Mouse (Mus musculus): ENCODE data around the gene Clhc1.
A peak's percentile ranks its signal among the peaks of the same experiment; 100 is the strongest.
"Not testable (repeated sequence)": the region's sequence is repeated elsewhere in the genome, so short reads cannot be mapped to it uniquely, and the experiment has no call there.

The Clhc1 gene

DNA sequence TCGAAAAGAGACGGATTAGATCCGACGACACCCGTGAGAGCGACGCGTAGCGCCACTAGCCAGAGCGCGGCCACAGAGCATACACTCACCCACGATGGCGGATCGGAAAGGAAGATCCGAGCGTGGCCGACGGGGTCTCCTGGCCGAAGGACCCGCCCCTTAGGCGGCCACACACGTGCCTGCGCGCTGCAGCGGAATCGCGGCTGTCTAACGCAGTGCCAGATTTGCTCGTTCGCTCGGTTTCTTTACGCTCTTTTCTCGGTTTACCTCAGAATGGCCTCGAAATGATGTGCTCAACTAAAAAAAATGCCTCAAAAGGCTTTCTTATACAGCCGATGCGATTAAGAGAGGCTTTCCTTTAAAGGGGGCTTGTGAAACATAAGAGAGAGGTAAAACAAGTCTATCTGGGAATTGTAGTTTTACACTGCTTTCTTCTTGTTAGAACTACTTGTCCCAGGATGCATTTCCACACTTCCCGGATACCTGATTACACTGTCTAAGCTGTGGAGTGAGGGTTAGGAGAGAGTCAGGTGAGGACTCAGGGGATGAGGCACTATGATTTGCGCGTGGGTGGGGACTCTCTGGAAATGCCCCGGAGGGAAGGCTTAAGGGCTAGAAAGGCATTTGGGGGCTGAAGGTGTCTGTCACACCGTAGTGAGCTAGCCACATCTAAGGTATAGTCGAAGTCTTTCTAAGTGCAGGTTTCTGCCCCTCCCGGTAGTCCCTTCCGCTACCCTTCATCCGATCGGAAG lies at the start of gene Clhc1, which contains the start of gene Rps27a:
Gene Clhc1 (plus strand): TSS at position 199 of the 752 bp plus-strand sequence.
Gene Rps27a (minus strand): TSS at position 358 of the 752 bp plus-strand sequence.
- DNase-seq, result peak; percentile 92

DNA sequence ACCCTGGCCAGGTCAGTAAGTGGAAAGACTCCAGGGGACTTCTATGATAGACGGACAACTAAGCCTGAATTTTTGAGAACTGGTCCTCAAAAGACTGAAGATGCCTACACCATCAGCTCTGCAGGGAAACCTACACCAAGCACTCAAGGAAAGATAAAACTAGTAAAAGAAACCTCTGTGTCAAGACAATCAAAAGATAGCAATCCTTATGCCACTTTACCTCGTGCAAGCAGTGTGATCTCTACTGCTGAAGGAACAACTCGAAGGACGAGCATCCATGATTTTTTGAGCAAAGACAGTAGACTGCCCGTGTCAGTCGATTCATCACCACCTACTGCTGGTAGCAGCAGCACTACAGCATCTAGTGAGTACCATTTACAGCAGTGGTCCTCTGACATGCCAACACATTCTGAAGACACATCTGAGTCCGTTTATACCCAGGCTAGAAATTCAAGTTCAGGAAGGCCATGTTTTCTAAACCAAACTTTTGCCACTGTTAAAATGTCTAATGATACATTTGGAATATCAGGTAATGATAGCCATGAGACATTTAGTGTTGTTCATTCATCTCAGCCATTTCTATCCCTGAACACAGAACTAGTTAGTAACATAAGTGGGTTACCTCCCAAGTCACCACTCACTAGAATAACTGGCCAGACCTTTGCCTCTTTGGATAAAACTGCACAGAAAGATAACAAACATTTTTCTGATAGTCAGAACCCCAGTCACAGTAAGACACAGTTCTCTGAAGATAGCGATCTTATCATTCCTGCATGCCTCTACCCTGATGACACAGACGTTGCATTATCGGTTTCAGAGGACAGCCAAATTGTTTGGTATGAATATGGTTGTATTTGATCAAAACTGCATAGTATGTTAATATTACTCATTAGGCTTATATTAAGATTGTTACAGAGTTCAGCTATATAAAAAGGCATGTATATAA lies 43.5 kb upstream of the Clhc1 start:
- DNase-seq, result no peak

DNA sequence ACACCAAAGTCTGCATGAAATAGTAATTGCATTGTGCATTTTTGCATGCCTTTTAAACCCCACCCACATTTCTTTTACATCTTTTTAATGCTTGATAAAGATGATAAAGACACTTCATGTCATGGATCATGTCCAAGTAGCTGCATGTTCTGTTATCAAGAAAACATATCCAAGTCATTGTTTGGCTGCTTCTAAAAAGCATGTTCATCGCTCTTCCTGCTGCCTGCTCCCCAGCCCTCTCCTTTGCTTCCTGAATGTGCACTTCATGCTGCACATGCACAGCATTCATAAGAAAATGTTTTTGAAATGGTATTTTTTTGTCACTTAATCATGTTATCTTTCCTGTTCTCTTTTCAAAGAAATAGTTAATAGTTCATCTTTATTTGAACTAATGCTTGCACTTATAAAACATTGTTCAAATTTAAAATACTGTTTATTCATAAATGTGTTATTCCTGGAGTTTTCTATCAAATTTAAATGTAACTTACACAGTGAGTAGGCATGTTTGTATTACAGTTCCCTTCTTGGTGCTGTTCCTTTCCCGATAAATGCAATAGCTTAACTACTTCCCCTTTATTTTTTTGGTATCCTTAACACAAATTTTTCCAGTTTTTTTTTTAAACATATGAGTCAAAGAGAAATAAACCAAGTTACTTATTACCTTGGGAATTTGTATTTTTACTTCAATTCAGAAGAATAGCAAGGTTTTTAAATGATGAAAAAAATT lies 42.7 kb upstream of the Clhc1 start:
- DNase-seq, result no peak

DNA sequence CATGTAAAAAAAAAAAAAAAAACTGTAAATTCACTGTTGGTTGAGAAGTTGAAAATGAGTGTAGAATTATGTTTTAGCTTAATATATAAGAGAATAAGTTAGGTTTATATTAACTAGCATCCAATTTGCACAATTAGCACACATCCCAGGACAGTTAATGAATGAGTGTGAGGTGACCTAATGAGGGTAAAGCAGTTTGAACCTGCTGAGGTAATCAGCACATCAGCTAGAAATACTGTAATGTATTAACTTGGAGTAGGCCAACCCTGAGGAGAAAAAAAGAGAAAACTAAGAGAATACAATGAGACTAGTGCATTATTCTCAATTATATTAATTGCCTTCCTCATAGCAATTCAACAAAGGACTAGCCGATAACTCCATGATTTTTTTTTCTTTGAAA lies 38.3 kb upstream of the Clhc1 start:
- no peak for DNase-seq

DNA sequence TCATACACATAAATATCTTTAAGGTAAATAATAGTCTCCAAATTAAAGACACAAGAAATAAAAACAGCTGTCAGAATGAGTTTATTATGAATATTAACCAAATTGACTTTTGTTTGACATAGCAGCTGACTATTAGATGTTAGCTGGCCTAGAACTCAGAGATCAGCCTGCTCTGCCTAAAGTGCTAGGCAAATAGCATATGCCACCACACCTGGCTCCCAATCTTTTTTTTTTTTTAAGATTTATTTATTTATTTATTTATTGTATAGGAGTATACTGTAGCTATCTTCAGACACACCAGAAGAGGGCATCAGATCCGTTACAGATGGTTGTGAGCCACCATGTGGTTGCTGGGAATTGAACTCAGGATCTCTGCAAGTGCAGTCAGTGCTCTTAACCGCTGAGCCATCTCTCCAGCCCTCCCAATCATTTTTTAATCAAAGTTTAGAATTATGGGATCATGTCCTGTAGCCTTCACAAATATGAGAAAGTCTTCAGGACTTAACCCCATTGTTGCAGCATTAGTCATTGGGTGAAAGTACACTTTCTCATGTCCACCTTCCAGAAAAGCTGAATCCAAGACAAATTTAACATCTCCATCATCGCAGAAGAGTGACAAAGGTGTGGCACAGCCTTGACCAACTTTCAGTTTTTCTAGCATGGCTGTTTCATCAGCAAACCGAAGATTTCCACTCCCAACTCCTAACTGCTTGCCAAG lies 34.8 kb upstream of the Clhc1 start:
- no peak for DNase-seq

DNA sequence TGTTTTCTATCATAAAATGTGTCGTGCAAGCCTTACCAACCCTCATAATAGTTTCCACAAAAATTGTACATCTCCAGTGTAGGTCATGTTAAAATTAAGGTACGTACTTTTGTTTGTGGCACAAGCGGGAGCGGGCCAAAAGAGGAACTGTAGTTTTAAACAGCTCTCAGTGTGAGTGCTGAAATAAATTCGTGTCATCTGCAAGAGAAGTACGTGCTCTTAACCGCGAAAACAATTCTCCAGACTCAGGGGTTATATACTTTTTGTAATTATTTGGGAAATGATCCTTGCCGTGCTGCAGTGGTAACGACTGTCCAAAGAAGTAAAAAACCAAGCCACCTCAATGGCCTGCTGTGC lies 33.4 kb upstream of the Clhc1 start:
- DNase-seq, result no peak

DNA sequence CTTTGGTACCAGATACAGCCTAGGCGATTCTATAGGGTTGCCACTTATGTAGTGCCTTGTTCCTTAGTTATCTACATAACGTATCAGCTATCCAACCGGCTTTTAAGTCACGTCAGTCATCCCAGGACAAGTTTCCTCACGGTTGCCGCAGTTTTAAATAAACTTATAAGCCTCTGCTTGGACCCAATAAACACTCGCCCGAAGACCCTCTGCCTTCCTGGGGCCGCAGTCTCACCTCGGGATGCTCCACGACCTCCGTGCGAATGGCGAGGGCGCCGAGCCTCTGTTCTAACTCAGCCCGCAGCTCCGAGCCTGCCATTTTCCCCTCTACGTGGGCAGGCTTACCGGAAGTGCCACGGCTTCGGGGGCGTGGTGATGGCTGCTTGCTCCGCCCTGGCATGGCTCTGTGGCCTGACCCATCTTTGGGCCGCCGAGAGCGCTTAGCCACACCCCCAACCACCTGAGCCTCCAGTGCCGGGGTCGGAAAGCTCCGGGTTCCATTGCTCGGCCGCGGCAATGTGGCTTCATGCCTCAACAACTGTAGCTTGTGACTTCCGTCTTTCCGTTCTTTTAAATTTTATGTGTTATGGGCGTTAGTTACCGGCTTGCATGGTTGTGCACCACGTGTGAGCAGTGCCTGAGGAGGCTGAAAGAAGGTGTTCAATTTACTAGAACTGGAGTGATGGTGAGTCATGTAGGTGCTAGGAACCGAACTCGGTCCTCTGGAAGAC lies 32.9 kb upstream of the Clhc1 start, which contains the start of gene Prorsd1:
Gene Prorsd1 (minus strand): TSS at position 352 of the 731 bp plus-strand sequence.
- peak; percentile 75 for DNase-seq

DNA sequence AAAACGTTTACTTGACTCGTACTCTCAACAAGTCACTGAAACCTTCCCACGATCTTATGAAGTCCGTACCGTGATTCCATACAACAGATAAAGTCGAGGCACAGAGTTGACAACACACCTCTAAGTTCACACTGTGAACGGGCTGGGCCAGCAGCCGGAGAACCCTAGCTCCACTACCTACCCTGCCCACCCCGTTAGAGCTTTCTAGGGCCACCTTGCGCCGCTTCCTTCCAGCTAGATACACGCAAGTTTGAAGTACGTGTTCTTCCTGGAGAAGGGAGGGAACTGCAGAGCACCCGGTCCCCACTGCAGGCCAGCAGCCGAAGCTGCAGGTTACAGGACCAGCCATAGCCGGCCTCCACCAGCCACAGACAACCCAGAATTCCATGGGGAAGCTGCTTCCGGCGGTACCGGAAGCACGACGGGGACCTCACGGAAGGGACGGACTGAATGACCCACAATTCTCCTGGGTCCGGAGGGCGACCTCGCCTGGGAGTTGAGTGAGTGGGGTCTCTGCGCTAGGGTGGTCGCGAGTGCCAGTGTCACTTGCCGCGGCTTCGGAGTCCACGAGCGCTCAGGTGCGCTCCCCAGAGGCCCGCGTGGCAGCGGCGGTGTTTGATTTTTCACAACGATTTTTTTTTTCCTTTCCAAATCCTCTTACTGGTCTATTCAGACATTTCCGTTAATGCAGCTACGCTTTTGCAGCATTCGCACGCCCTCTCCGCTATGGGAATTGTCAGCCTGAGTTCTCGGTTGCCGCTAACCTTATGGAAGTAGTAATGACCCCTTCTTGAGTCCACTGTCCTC lies 21.6 kb upstream of the Clhc1 start, which contains the start of gene Mtif2:
Gene Mtif2 (plus strand): TSS at position 421 of the 807 bp plus-strand sequence.
- peak; percentile 81 for DNase-seq

DNA sequence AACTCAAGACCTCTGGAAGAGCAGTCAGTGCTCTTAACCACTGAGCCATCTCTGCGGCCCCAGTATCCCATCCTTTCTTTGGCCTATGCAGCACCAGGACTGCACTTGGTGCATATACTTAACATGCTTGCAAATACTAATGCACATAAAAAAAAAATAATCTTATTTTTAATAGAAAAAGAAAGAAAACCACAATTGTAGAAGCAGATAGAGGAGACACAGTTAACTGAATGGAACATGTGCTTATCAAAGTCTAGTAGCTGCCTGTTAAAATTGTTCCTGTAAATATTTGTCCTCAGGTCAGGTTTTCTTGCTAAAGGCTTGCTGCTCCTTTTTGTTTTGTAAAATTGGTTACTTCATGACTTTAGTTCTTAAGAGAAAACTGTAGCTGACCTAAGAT lies 9.5 kb upstream of the Clhc1 start:
- DNase-seq, result no peak

DNA sequence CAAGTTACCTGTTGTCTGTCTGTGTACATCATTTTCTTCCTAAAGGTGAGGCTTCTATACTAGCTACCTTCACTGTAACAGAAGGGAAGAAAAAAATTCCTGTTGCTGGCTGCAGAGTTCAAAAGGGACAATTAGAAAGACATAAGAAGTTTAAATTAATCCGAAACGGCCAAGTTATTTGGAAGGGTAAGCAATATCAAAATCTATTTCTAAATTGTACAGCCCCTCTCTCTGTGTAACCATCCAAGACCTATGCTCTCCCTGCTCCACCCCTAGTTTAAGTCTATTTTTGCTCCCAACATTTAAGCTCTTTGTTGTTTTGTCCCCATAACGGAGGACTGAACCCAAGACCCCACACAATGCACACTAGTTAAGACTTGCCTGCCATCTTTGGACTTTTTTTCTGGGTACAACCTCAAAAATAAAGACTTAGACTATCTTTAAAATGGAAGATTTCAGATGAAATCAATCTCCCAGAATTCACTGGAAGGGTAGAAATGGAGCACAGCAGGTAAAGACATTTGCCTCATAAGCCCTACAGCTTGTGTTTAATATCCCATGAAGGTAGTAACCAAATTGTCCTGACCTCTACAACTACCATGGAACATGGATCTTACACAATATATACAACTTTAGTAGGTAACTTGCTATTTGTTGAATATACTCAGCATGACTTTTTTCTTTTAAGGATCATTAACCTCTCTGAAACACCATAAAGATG lies 3.4 kb upstream of the Clhc1 start:
- no peak for DNase-seq

DNA sequence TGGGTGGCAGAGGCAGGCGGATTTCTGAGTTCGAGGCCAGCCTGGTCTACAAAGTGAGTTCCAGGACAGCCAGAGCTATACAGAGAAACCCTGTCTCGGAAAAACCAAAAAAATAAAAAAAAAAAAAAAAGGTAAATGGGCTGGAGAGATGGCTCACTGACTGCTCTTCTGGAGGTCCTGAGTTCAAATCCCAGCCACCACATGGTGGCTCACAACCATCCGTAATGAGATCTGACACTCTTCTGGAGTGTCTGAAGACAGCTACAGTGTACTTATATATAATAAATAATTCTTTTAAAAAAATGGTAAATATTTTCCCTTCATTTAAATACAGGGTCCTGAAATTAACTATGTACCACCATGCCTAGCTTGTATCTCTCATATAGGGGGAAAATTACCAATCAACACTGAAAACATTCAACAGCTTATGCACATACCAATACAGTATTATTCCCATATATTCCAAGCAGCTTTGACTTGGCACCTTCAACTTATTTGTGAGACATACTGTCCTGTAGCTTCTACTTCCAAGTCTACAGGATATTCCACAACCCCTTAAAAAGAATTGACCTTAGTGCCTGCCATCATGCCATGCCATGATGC lies 2.5 kb upstream of the Clhc1 start:
- not testable (repeated sequence) for DNase-seq

DNA sequence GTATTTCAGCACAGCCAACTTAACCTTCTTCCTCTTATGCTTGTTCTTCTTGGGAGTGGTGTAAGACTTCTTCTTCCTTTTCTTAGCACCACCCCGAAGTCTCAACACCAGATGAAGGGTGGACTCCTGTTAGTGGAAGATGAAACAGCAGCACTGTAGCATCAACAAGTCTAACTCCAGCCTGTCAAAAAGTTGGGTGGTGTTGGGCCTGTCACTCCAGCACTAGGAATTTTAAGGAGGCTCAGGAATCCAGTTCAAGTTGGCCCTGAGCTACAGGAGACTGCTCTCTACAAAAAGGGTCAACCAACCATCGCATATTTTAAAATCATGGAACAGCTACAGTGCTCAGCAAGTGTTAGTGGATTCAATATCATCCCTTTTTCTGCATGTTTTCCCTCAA lies 1.5 kb upstream of the Clhc1 start:
- DNase-seq, result not testable (repeated sequence)

DNA sequence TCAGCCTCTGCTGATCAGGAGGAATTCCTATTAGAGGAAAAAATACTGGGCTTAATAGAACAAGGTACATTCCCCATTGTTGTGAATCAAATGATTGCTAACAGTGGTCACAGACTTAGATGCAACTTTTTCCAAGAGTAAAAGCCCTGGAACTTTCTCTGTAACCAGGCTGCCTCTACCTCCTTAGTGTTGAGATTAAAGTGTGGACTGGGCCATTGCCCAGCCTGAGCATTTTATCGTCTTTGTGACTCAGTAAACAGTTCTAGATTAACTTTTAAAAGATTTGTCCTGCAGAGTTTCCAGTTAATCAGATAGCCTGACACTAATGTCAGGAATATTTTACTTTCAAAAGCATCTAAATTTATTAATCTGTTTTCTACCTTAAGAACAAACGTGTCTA lies 988 bp upstream of the Clhc1 start:
- no peak for DNase-seq

DNA sequence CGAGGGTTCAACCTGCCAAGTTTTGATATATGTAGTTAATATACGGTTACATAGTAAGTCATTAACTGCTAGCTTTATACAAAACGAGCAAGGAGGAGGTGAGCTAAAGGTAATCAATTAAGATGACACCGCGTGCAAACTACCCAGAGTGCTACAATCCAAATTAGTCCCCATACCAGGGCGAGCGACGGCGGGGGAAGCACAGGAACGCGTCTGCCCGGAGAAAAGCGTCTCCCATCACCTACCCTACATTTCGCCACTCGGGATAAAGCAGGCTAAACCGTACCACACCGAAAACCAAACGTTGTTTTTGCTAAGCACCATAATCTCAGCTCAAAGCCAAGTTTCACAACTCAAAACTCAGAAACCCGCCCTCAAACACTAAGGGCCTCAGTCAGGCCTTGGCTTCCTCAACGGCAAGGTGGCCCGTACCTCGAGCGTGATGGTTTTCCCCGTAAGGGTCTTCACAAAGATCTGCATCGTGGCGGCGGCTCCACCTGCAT lies 450 bp upstream of the Clhc1 start:
- peak; percentile 14 for DNase-seq

DNA sequence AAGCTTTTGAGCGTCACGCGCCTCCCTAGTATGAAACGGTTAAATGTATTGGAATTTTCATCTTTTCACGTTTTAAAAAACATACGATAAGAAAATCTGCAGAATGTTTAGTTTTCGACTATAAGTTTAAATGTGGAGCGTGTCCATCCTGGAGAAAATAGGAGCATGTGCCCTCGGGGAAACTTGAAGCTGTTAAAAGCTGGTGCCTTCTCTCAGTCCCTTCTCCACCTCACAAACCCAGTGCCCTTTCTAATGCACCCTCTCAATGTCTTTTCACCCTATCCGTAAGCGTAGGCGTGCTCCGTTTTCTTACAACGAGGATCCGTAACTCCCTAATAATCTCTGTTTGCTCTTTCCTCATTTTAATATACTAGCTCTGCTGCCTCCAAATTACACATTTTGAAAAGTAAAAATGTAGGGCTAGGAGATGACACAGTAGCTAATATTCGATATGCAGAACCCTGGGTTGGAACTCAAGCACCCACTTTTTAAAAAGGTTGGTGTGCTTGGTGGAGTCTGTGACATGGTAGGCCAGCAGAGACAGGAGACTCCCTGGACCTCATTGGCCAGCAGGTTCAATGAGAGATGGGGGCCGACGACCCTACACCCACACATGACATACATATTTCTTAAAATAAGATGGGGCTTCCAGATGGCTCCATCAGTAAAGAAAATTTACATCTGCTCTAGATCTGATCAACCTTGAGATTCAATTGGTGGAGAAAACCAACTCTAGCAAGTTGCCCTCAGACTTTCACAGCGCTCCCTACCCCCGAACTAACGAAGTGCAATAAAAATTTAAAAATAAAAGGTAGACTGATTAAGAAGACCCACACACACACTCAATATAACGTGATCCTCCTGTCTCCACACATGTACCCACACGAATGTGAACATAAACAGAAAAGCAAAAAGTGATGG lies 1.0 kb downstream of the Clhc1 start:
- DNase-seq, result no peak

DNA sequence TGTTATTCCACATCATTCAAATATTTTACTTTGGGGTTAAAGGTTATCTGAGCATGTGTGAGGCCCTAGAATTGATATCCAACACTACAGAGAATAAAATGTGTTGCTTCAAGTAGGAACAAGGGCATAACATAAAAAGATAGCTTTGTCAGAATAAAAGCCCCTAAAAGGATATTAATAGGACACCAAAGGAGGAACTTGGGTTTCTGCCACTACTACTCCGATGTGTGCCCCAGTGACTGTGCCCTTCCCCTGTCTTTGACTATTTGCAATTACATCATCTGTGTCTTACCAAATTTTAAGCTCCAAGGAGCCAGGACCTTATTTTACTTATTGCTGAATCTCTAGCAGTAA lies 1.7 kb downstream of the Clhc1 start:
- DNase-seq, result no peak

DNA sequence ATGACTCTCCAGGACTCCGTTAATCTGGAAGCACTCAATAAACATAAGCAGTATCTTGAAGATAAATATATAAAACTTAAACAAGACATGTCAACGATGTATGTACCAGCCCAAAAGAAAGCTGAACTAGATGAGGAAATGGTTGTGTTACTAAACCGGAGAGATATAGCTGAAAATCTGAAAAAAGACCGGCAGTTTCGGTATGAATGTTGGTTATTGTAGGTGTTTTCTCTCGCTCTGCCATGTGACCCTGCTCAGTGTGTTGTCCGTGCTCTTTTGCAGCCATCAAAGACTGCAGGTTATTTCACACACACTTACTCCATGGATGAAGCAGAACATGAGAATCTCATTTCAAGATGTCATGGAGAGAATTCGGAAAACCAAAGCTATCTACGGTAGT lies 12.7 kb downstream of the Clhc1 start:
- no peak for DNase-seq

DNA sequence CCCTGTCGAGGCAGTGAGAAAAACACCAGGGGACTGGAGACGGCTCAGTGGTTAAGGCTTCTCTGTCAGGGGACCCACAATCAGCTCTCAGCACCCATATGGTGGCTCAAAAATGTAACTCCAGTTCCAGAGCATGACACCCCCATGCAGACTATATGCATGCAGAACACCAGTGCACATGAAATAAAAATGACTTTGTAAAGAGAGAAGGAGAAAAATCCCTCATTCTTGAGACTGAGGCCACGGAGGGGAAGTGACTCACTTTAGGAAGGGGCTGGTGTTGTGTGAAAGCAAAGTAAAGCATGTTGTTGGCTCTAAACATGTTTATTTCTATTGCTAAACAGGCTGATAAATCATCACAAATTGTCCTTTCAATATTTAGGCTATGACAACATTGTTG lies 13.2 kb downstream of the Clhc1 start:
- DNase-seq, result no peak

All from right cerebral cortex, postnatal 14 days (tissue).